Mouse (Mus musculus) limb, embryonic 14.5 days (tissue): Measurements from ENCODE around the gene Arid1a. TPM values are rescaled to one million over a fixed set of nuclear protein-coding genes. Genes with fewer than 3 reads are reported as not detected.

Experiments used
- ATAC-seq: fragments of 200-750 bp; cut with Nextera tagmentation; 2 replicates; pipeline ENCODE4 v1.8.0; 2017; ENCODE audit warnings: low read depth, moderate number of reproducible peaks, moderate TSS enrichment; ENCODE audit not compliant: low FRiP score
- DNase-seq: peaks from one replicate; pipeline ENCODE4 v3.0.0-alpha.2; 2015; ENCODE audit warnings: low spot score
- H3K27ac ChIP-seq: fragments of 300-500 bp; sonication (generic); replicated peaks from 2 replicates; pipeline ENCODE4 v1.5.1; 2014; ENCODE audit warnings: low read depth, mild to moderate bottlenecking, low read length, moderate library complexity, mixed read lengths
- H3K27me3 ChIP-seq: fragments of 300-500 bp; sonication (generic); 2 replicates; pipeline ENCODE4 v1.6.1; 2014; ENCODE audit warnings: low read length, mixed read lengths; ENCODE audit not compliant: control insufficient read depth, insufficient read depth
- H3K36me3 ChIP-seq: fragments of 300-500 bp; sonication (generic); 2 replicates; pipeline ENCODE4 v1.6.1; 2014; ENCODE audit warnings: mild to moderate bottlenecking, low read length, moderate library complexity, mixed read lengths; ENCODE audit not compliant: control insufficient read depth, insufficient read depth
- H3K4me1 ChIP-seq: fragments of 300-500 bp; sonication (generic); 2 replicates; pipeline ENCODE4 v1.6.1; 2014; ENCODE audit warnings: antibody characterized with exemption, low read length, mixed read lengths; ENCODE audit not compliant: control insufficient read depth, insufficient read depth
- H3K4me2 ChIP-seq: fragments of 300-500 bp; sonication (generic); replicated peaks from 2 replicates; pipeline ENCODE4 v1.6.1; 2014; ENCODE audit warnings: low read depth, mild to moderate bottlenecking, low read length, moderate library complexity; ENCODE audit not compliant: severe bottlenecking
- H3K4me3 ChIP-seq: fragments of 300-500 bp; sonication (generic); replicated peaks from 2 replicates; pipeline ENCODE4 v1.5.1; 2014; ENCODE audit warnings: low read length
- H3K9ac ChIP-seq: fragments of 300-500 bp; sonication (generic); 2 replicates; pipeline ENCODE4 v1.6.1; 2014; ENCODE audit warnings: mild to moderate bottlenecking, low read depth, low read length, moderate library complexity; ENCODE audit not compliant: severe bottlenecking
- H3K9me3 ChIP-seq: fragments of 300-500 bp; sonication (generic); 2 replicates; pipeline ENCODE4 v1.6.1; 2016; ENCODE audit warnings: low read length; ENCODE audit not compliant: control insufficient read depth
- POLR2A ChIP-seq: fragments of 200-500 bp; IDR thresholded peaks from 2 replicates; pipeline ENCODE4 v1.8.0; 2012; ENCODE audit warnings: inconsistent platforms, mild to moderate bottlenecking, moderate library complexity, borderline replicate concordance; ENCODE audit not compliant: insufficient read depth, insufficient read length; ENCODE audit errors: extremely low read depth
- WGBS: fragments of 180-500 bp; shearing (Covaris S2); extraction: QIAGEN DNeasy Blood & Tissue Kit; methylation state at CpG from one replicate; pipeline ENCODE4 v1.1.7; 2014; 5-methylcytosine and 5-hydroxymethylcytosine counted together
- polyA plus RNA-seq, 2 experiments: library from polyadenylated mRNA; depleted of rRNA in 1 of 2; stranded (reverse) in 1 of 2; unstranded in 1 of 2; fragments of >200 nt; fragmentation: Nextera tagmentation in 1 of 2; extraction: Ambion mirVana in 1 of 2; gene quantifications; 2 replicates each; pipeline versions ENCODE4 v1.2.1 to v1.2.3; 2012 to 2014

The Arid1a gene
- polyA plus RNA-seq, 2 experiments = 33.3 to 70.8 TPM

GRCm38 (mm10) chr4:133676189-133676588 lies 80.4 kb downstream of the Arid1a start:
- Histone ChIP-seq H3K9ac (no peak overlapping the region), H3K36me3 (peaks cover 23% of the 10 kb centered on the region), H3K4me2 (no peak overlapping the region), H3K4me3 (no peak overlapping the region), H3K27ac (peak overlapping the region; percentile 49; the same call in 1 of the 2 replicates), H3K27me3 (no peaks in the 10 kb centered on the region), H3K4me1 (peaks cover 20% of the 10 kb centered on the region), H3K9me3 (no peaks in the 10 kb centered on the region)
- no peak for TF ChIP-seq POLR2A
- no peak for ATAC-seq
- 37% methylated on average over 3 of the region's 3 CpGs for whole genome bisulfite sequencing
- no peak for DNase-seq

GRCm38 (mm10) chr4:133675594-133676016 lies 81.0 kb downstream of the Arid1a start:
- Histone ChIP-seq H3K9me3 (no peaks in the 10 kb centered on the region), H3K4me2 (no peak overlapping the region; the same call in 1 of the 2 replicates), H3K36me3 (peaks cover 17% of the 10 kb centered on the region), H3K9ac (no peak overlapping the region), H3K4me3 (no peak overlapping the region), H3K4me1 (peaks cover 23% of the 10 kb centered on the region), H3K27ac (peak overlapping the region; percentile 49; the same call in 1 of the 2 replicates), H3K27me3 (no peaks in the 10 kb centered on the region)
- 4% methylated on average over 5 of the region's 5 CpGs for WGBS
- TF ChIP-seq POLR2A = no peak
- DNase-seq (peak; percentile 50), ATAC-seq (no peak)

GRCm38 (mm10) chr4:133674331-133674695 lies 82.3 kb downstream of the Arid1a start:
- peaks cover 8% of the 10 kb centered on the region for H3K36me3 ChIP-seq
- ATAC-seq (no peak), DNase-seq (no peak)
- no peak overlapping the region for H3K4me2 ChIP-seq
- H3K9ac ChIP-seq = no peak overlapping the region
- H3K27me3 ChIP-seq = no peaks in the 10 kb centered on the region
- no peak for TF ChIP-seq POLR2A
- H3K27ac ChIP-seq = no peak overlapping the region
- H3K9me3 ChIP-seq = no peaks in the 10 kb centered on the region
- H3K4me3 ChIP-seq = no peak overlapping the region
- 57% methylated on average over 8 of the region's 8 CpGs for WGBS
- H3K4me1 ChIP-seq = peaks cover 28% of the 10 kb centered on the region

GRCm38 (mm10) chr4:133673666-133674330 lies 82.8 kb downstream of the Arid1a start:
- H3K27me3 ChIP-seq = no peaks in the 10 kb centered on the region

GRCm38 (mm10) chr4:133672845-133673647 lies 83.5 kb downstream of the Arid1a start:
- H3K4me1 ChIP-seq = peaks cover 28% of the 10 kb centered on the region
- DNase-seq (peak; percentile 65), ATAC-seq (no peak)
- peaks cover 5% of the 10 kb centered on the region; the same call in 1 of the 2 replicates for H3K36me3 ChIP-seq
- H3K9me3 ChIP-seq = no peaks in the 10 kb centered on the region
- H3K4me2 ChIP-seq = peak overlapping the region; percentile 65
- WGBS = 1% methylated on average over 24 of the region's 24 CpGs
- peak overlapping the region; percentile 85 for H3K9ac ChIP-seq
- no peaks in the 10 kb centered on the region for H3K27me3 ChIP-seq
- TF ChIP-seq POLR2A = no peak
- peak overlapping the region; percentile 69 for H3K4me3 ChIP-seq
- H3K27ac ChIP-seq = peak overlapping the region; percentile 93

More at GRCm38 (mm10) chr4:133673666-133674330, 82.8 kb downstream of the Arid1a start:
- Histone ChIP-seq H3K4me3 (peak overlapping the region; percentile 69; the same call in 1 of the 2 replicates), H3K27ac (peak overlapping the region; percentile 93; the same call in 1 of the 2 replicates), H3K4me2 (peak overlapping the region; percentile 65), H3K9ac (peak overlapping the region; percentile 85; the same call in 1 of the 2 replicates), H3K36me3 (peaks cover 8% of the 10 kb centered on the region), H3K4me1 (peaks cover 28% of the 10 kb centered on the region), H3K9me3 (no peaks in the 10 kb centered on the region)
- ATAC-seq (no peak), DNase-seq (no peak)
- 22% methylated on average over 10 of the region's 10 CpGs for WGBS
- TF ChIP-seq POLR2A = no peak
